Mouse (Mus musculus): ENCODE data around the gene Ikzf2.

GRCm38 (mm10) chr1:69528696-69529095 is 158.3 kb downstream of the Ikzf2 start:
- TF ChIP-seq POLR2A (IDR thresholded peaks at IDR 0.05; ENCODE audit: insufficient read depth, low read length) (no peak), CTCF (IDR thresholded peaks at IDR 0.05; ENCODE audit: low read depth, low read length) (no peak), EP300 (IDR thresholded peaks at IDR 0.05; ENCODE audit: insufficient read depth, low read depth, low read length) (no peak)

Data from ES-Bruce4 (cell line).